Mouse (Mus musculus): ENCODE measurements around the gene AB124611. TPM values are rescaled to one million over a fixed set of nuclear protein-coding genes. Genes with fewer than 3 reads are reported as not detected.

The AB124611 gene
- polyA plus RNA-seq, 1 experiment from 2014 or later, result 5.9 TPM

- ATAC-seq (ENCODE audit: insufficient read depth, low FRiP score), result no peak
- no peak overlapping the region for H3K4me2 ChIP-seq (ENCODE audit: low read depth, low read length)
- no peak overlapping the region for H3K9ac ChIP-seq (ENCODE audit: low read length)
- WGBS, result 81% methylated on average over 2 of the region's 2 CpGs
- peaks cover 4% of the 10 kb centered on the region for H3K4me1 ChIP-seq (ENCODE audit: control insufficient read depth, insufficient read depth, low read length)
- no peaks in the 10 kb centered on the region for H3K27me3 ChIP-seq (ENCODE audit: control insufficient read depth, insufficient read depth, low read length)
- H3K27ac ChIP-seq (ENCODE audit: low read length), result no peak overlapping the region
- H3K9me3 ChIP-seq (replicated peaks; ENCODE audit: control insufficient read depth, low read length), result no peaks in the 10 kb centered on the region
- peaks cover 4% of the 10 kb centered on the region; the same call in 1 of the 2 replicates for H3K36me3 ChIP-seq (ENCODE audit: control insufficient read depth, insufficient read depth, low read length)
- no peak overlapping the region for H3K4me3 ChIP-seq (replicated peaks; ENCODE audit: low read length)
These were observed 41.1 kb downstream of the AB124611 start for GRCm38 (mm10) chr9:21567051-21567450.

GRCm38 (mm10) chr9:21568657-21569255 is 42.8 kb downstream of the AB124611 start:
- Histone ChIP-seq H3K36me3 (ENCODE audit: control insufficient read depth, insufficient read depth, low read length) (peaks cover 4% of the 10 kb centered on the region; the same call in 1 of the 2 replicates), H3K4me3 (replicated peaks; ENCODE audit: low read length) (no peak overlapping the region), H3K4me2 (ENCODE audit: low read depth, low read length) (no peak overlapping the region), H3K4me1 (ENCODE audit: control insufficient read depth, insufficient read depth, low read length) (peaks cover 4% of the 10 kb centered on the region), H3K27ac (ENCODE audit: low read length) (no peak overlapping the region), H3K9ac (ENCODE audit: low read length) (no peak overlapping the region), H3K27me3 (ENCODE audit: control insufficient read depth, insufficient read depth, low read length) (no peaks in the 10 kb centered on the region), H3K9me3 (replicated peaks; ENCODE audit: control insufficient read depth, low read length) (no peaks in the 10 kb centered on the region)
- WGBS, result 86% methylated on average over 8 of the region's 8 CpGs
- ATAC-seq (ENCODE audit: insufficient read depth, low FRiP score), result no peak

- 0 out of 2 replicates have a peak, but pooled peaks cover 16% of the 10 kb centered on the region for H3K36me3 ChIP-seq (ENCODE audit: control insufficient read depth, insufficient read depth, low read length)
These were observed 48.2 kb downstream of the AB124611 start for GRCm38 (mm10) chr9:21574012-21574801.

GRCm38 (mm10) chr9:21575253-21575652 is 49.3 kb downstream of the AB124611 start:
- Histone ChIP-seq H3K4me1 (ENCODE audit: control insufficient read depth, insufficient read depth, low read length) (no peaks in the 10 kb centered on the region), H3K4me3 (replicated peaks; ENCODE audit: low read length) (no peak overlapping the region), H3K9me3 (replicated peaks; ENCODE audit: control insufficient read depth, low read length) (no peaks in the 10 kb centered on the region), H3K27me3 (ENCODE audit: control insufficient read depth, insufficient read depth, low read length) (no peaks in the 10 kb centered on the region), H3K27ac (ENCODE audit: low read length) (no peak overlapping the region), H3K9ac (ENCODE audit: low read length) (no peak overlapping the region), H3K36me3 (ENCODE audit: control insufficient read depth, insufficient read depth, low read length) (peaks cover 22% of the 10 kb centered on the region; the same call in 1 of the 2 replicates), H3K4me2 (ENCODE audit: low read depth, low read length) (no peak overlapping the region)
- ATAC-seq (ENCODE audit: insufficient read depth, low FRiP score), result no peak
- 89% methylated on average over 10 of the region's 10 CpGs for WGBS

More at GRCm38 (mm10) chr9:21574012-21574801, 48.2 kb downstream of the AB124611 start:
- no peaks in the 10 kb centered on the region for H3K4me1 ChIP-seq (ENCODE audit: control insufficient read depth, insufficient read depth, low read length)
- H3K4me3 ChIP-seq (replicated peaks; ENCODE audit: low read length), result no peak overlapping the region
- 96% methylated on average over 8 of the region's 8 CpGs for WGBS
- ATAC-seq (ENCODE audit: insufficient read depth, low FRiP score), result no peak
- no peaks in the 10 kb centered on the region for H3K9me3 ChIP-seq (replicated peaks; ENCODE audit: control insufficient read depth, low read length)
- H3K4me2 ChIP-seq (ENCODE audit: low read depth, low read length), result no peak overlapping the region
- no peaks in the 10 kb centered on the region for H3K27me3 ChIP-seq (ENCODE audit: control insufficient read depth, insufficient read depth, low read length)
- no peak overlapping the region for H3K9ac ChIP-seq (ENCODE audit: low read length)
- no peak overlapping the region for H3K27ac ChIP-seq (ENCODE audit: low read length)

GRCm38 (mm10) chr9:21576286-21576685 is 50.3 kb downstream of the AB124611 start:
- 91% methylated on average over 1 of the region's 1 CpGs for WGBS
- H3K27me3 ChIP-seq (ENCODE audit: control insufficient read depth, insufficient read depth, low read length), result no peaks in the 10 kb centered on the region
- no peak for ATAC-seq (ENCODE audit: insufficient read depth, low FRiP score)
- H3K4me1 ChIP-seq (ENCODE audit: control insufficient read depth, insufficient read depth, low read length), result no peaks in the 10 kb centered on the region
- no peak overlapping the region for H3K9ac ChIP-seq (ENCODE audit: low read length)
- H3K36me3 ChIP-seq (ENCODE audit: control insufficient read depth, insufficient read depth, low read length), result peaks cover 26% of the 10 kb centered on the region; the same call in 1 of the 2 replicates
- H3K27ac ChIP-seq (ENCODE audit: low read length), result no peak overlapping the region
- H3K4me2 ChIP-seq (ENCODE audit: low read depth, low read length), result no peak overlapping the region
- no peaks in the 10 kb centered on the region for H3K9me3 ChIP-seq (replicated peaks; ENCODE audit: control insufficient read depth, low read length)
- no peak overlapping the region for H3K4me3 ChIP-seq (replicated peaks; ENCODE audit: low read length)

GRCm38 (mm10) chr9:21578226-21578625 is 52.2 kb downstream of the AB124611 start:
- Histone ChIP-seq H3K9me3 (replicated peaks; ENCODE audit: control insufficient read depth, low read length) (no peaks in the 10 kb centered on the region), H3K4me3 (replicated peaks; ENCODE audit: low read length) (no peak overlapping the region), H3K27ac (ENCODE audit: low read length) (no peak overlapping the region), H3K27me3 (ENCODE audit: control insufficient read depth, insufficient read depth, low read length) (no peaks in the 10 kb centered on the region), H3K36me3 (ENCODE audit: control insufficient read depth, insufficient read depth, low read length) (peaks cover 29% of the 10 kb centered on the region; the same call in 1 of the 2 replicates), H3K9ac (ENCODE audit: low read length) (no peak overlapping the region), H3K4me2 (ENCODE audit: low read depth, low read length) (no peak overlapping the region), H3K4me1 (ENCODE audit: control insufficient read depth, insufficient read depth, low read length) (no peaks in the 10 kb centered on the region)
- ATAC-seq (ENCODE audit: insufficient read depth, low FRiP score), result no peak
- WGBS, result 76% methylated on average over 3 of the region's 3 CpGs

- peaks cover 21% of the 10 kb centered on the region for H3K36me3 ChIP-seq (ENCODE audit: control insufficient read depth, insufficient read depth, low read length)
- no peak overlapping the region for H3K4me2 ChIP-seq (ENCODE audit: low read depth, low read length)
- H3K4me3 ChIP-seq (replicated peaks; ENCODE audit: low read length), result no peak overlapping the region
- WGBS, result 88% methylated on average over 1 of the region's 1 CpGs
- no peaks in the 10 kb centered on the region for H3K27me3 ChIP-seq (ENCODE audit: control insufficient read depth, insufficient read depth, low read length)
- ATAC-seq (ENCODE audit: insufficient read depth, low FRiP score), result no peak
- no peak overlapping the region for H3K27ac ChIP-seq (ENCODE audit: low read length)
- H3K9me3 ChIP-seq (replicated peaks; ENCODE audit: control insufficient read depth, low read length), result no peaks in the 10 kb centered on the region
- H3K4me1 ChIP-seq (ENCODE audit: control insufficient read depth, insufficient read depth, low read length), result no peaks in the 10 kb centered on the region
- H3K9ac ChIP-seq (ENCODE audit: low read length), result no peak overlapping the region
These were observed 59.4 kb downstream of the AB124611 start for GRCm38 (mm10) chr9:21585401-21585800.

GRCm38 (mm10) chr9:21587678-21588349 is 61.8 kb downstream of the AB124611 start:
- WGBS, result 85% methylated on average over 23 of the region's 23 CpGs
- Histone ChIP-seq H3K9me3 (replicated peaks; ENCODE audit: control insufficient read depth, low read length) (no peaks in the 10 kb centered on the region), H3K27ac (ENCODE audit: low read length) (no peak overlapping the region), H3K4me3 (replicated peaks; ENCODE audit: low read length) (no peak overlapping the region), H3K4me2 (ENCODE audit: low read depth, low read length) (no peak overlapping the region), H3K27me3 (ENCODE audit: control insufficient read depth, insufficient read depth, low read length) (no peaks in the 10 kb centered on the region), H3K4me1 (ENCODE audit: control insufficient read depth, insufficient read depth, low read length) (peaks cover 4% of the 10 kb centered on the region; the same call in 1 of the 2 replicates), H3K9ac (ENCODE audit: low read length) (no peak overlapping the region), H3K36me3 (ENCODE audit: control insufficient read depth, insufficient read depth, low read length) (peaks cover 18% of the 10 kb centered on the region)
- ATAC-seq (ENCODE audit: insufficient read depth, low FRiP score), result no peak

- Histone ChIP-seq H3K4me3 (replicated peaks; ENCODE audit: low read length) (no peak overlapping the region), H3K9ac (ENCODE audit: low read length) (no peak overlapping the region), H3K4me1 (ENCODE audit: control insufficient read depth, insufficient read depth, low read length) (peaks cover 5% of the 10 kb centered on the region; the same call in 1 of the 2 replicates), H3K27me3 (ENCODE audit: control insufficient read depth, insufficient read depth, low read length) (no peaks in the 10 kb centered on the region), H3K27ac (ENCODE audit: low read length) (no peak overlapping the region), H3K9me3 (replicated peaks; ENCODE audit: control insufficient read depth, low read length) (no peaks in the 10 kb centered on the region), H3K4me2 (ENCODE audit: low read depth, low read length) (no peak overlapping the region), H3K36me3 (ENCODE audit: control insufficient read depth, insufficient read depth, low read length) (peaks cover 15% of the 10 kb centered on the region)
- WGBS, result 88% methylated on average over 8 of the region's 8 CpGs
- ATAC-seq (ENCODE audit: insufficient read depth, low FRiP score), result no peak
These were observed 62.4 kb downstream of the AB124611 start for GRCm38 (mm10) chr9:21588350-21588749.

Data from stomach, embryonic 16.5 days (tissue).